Mouse (Mus musculus) C2C12 (cell line): Measurements from ENCODE around the gene Osmr. TPM values are rescaled to one million over a fixed set of nuclear protein-coding genes. Genes with fewer than 3 reads are reported as not detected.

Experiments used
- H3K27me3 ChIP-seq: one replicate; pipeline ENCODE4 v1.6.1; 2011; ENCODE audit not compliant: control insufficient read depth, insufficient read depth, insufficient read length
- H3K36me3 ChIP-seq: one replicate; pipeline ENCODE4 v1.6.1; 2011; ENCODE audit not compliant: control insufficient read depth, insufficient read depth
- H3K4me3 ChIP-seq: one replicate; pipeline ENCODE4 v1.5.1; 2011; ENCODE audit warnings: mild to moderate bottlenecking, control low read depth; ENCODE audit not compliant: poor library complexity, insufficient read depth, severe bottlenecking
- H3K79me2 ChIP-seq: one replicate; pipeline ENCODE4 v1.6.1; 2011; ENCODE audit not compliant: control insufficient read depth, insufficient read depth
- H3K79me3 ChIP-seq: one replicate; pipeline ENCODE4 v1.6.1; 2011; ENCODE audit warnings: low read depth, control low read depth
- H3ac ChIP-seq: one replicate; pipeline ENCODE3; 2011; ENCODE audit warnings: low read depth; ENCODE audit not compliant: control insufficient read depth, insufficient read length
- CEBPB ChIP-seq: IDR thresholded peaks from one replicate; pipeline ENCODE4 v1.6.1; 2011; ENCODE audit warnings: low read depth, mild to moderate bottlenecking, control low read depth, moderate library complexity
- CTCF ChIP-seq: IDR thresholded peaks from one replicate; pipeline ENCODE4 v1.5.1; 2011; ENCODE audit not compliant: control insufficient read depth, insufficient read depth, insufficient read length
- FOSL1 ChIP-seq: IDR thresholded peaks from one replicate; pipeline ENCODE4 v1.8.0; 2011; ENCODE audit warnings: mild to moderate bottlenecking, low read length; ENCODE audit not compliant: poor library complexity, insufficient read depth, severe bottlenecking
- MAX ChIP-seq: IDR thresholded peaks from one replicate; pipeline ENCODE4 v1.6.1; 2011; ENCODE audit warnings: mild to moderate bottlenecking, control low read depth
- MYOD1 ChIP-seq: IDR thresholded peaks from one replicate; pipeline ENCODE4 v1.6.1; 2011; ENCODE audit warnings: low read depth; ENCODE audit not compliant: control insufficient read depth, insufficient read length
- MYOG ChIP-seq: IDR thresholded peaks from one replicate; pipeline ENCODE4 v1.6.1; 2011; ENCODE audit not compliant: control insufficient read depth, insufficient read length; ENCODE audit errors: extremely low read depth
- USF1 ChIP-seq: IDR thresholded peaks from one replicate; pipeline ENCODE4 v1.6.1; 2011; ENCODE audit warnings: low read depth, mild to moderate bottlenecking, control low read depth, moderate library complexity
- polyA plus RNA-seq: library from polyadenylated mRNA; unstranded; fragments of >200 nt; fragmentation: generic; extraction: Trizol; gene quantifications from one replicate; pipeline ENCODE4 v1.2.1, GENCODE M21; 2012; ENCODE audit warnings: missing spikeins

Gene Osmr
- polyA plus RNA-seq, 1 experiment, result 5.9 TPM

DNA sequence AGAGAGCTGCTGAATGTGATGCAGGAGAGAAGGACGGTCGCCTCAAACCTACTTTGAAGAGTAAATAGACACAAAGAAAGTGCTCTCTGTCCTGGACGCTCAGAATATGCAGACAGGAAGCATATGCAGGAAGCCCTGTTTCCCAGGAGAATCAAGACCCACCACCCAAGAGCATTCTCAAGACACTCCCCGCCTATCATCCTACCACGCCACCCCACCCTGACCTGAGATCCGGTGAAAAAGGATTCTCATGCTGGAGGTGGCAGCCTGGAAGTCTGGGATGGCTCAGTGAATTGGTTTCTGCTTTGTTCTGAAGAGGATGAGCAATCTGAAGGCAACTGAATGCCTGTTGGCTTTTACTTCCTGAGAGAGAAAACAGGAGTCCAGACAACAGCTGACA lies 26.5 kb upstream of the Osmr start:
- no peak overlapping the region for H3K4me3 ChIP-seq
- TF ChIP-seq CTCF, result no peak
- no peak for TF ChIP-seq MAX
- no peak for TF ChIP-seq CEBPB
- no peak for TF ChIP-seq USF1
- TF ChIP-seq MYOD1, result no peak
- no peak for TF ChIP-seq FOSL1
- TF ChIP-seq MYOG, result no peak

DNA sequence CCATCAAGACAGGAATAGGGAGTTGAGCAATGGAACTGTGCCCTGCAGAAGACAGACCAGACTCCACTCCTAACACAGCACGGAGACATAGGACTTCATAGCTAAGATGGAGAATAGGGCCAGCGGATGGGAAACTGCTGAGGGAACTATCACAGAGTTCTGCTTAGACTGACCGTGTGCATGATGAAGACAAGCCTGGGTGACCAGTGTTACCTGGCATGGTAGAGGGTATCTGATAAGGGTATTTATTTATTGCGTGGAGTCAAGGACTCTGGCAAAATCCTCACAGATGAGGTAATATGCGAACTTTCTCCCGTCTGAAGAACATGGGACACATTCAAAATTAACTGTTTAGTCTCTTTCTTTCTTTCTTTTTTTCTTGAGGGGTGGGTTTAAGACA lies 9.5 kb upstream of the Osmr start:
- H3K79me2 ChIP-seq, result no peaks in the 10 kb centered on the region
- H3K79me3 ChIP-seq, result no peaks in the 10 kb centered on the region
- TF ChIP-seq CEBPB (no peak), FOSL1 (no peak), MYOD1 (no peak), USF1 (no peak)

More for the DNA sequence above, 26.5 kb upstream of the Osmr start:
- H3K79me3 ChIP-seq, result no peaks in the 10 kb centered on the region
- H3K27me3 ChIP-seq, result no peaks in the 10 kb centered on the region
- no peaks in the 10 kb centered on the region for H3K36me3 ChIP-seq
- H3K79me2 ChIP-seq, result no peaks in the 10 kb centered on the region
- no peak overlapping the region for H3ac ChIP-seq

DNA sequence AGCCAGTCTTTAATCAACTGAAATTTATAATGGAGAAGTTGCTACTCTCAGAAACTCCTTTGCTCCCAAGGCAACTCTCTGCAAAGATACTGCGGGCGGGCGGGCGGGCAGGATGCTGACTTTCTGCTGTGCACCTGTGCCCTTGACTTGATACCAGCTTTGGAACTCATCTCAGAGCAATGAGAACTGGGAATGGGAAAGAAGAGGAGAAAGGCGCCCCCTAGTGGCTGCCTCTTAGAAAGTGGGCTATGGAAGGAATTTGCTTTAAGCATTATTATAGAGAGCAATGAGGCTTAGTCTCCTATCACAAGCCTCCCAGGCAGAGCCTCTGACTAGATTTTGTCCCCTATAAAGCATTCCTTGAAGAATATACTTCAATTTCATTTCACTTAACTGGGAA lies 9.0 kb upstream of the Osmr start:
- Histone ChIP-seq H3K27me3 (no peaks in the 10 kb centered on the region), H3K79me3 (no peaks in the 10 kb centered on the region), H3ac (no peak overlapping the region), H3K79me2 (no peaks in the 10 kb centered on the region), H3K36me3 (no peaks in the 10 kb centered on the region), H3K4me3 (no peak overlapping the region)
- TF ChIP-seq CEBPB (no peak), USF1 (no peak), CTCF (peak; percentile 44), MYOG (no peak), MYOD1 (no peak)

More for the DNA sequence above, 9.5 kb upstream of the Osmr start:
- Histone ChIP-seq H3K27me3 (no peaks in the 10 kb centered on the region), H3K36me3 (no peaks in the 10 kb centered on the region), H3K4me3 (no peak overlapping the region), H3ac (no peak overlapping the region)

- TF ChIP-seq USF1 (no peak), MAX (no peak), MYOG (no peak), CEBPB (no peak), MYOD1 (no peak), CTCF (no peak), FOSL1 (no peak)
- Histone ChIP-seq H3K27me3 (no peaks in the 10 kb centered on the region), H3ac (no peak overlapping the region), H3K4me3 (no peak overlapping the region), H3K36me3 (no peaks in the 10 kb centered on the region), H3K79me2 (no peaks in the 10 kb centered on the region), H3K79me3 (no peaks in the 10 kb centered on the region)
Observed at GRCm38 (mm10) chr15:6883091-6883490, 8.3 kb upstream of the Osmr start.

- no peak for TF ChIP-seq MYOD1
- TF ChIP-seq CTCF, result peak; percentile 17
- TF ChIP-seq USF1, result no peak
- H3K4me3 ChIP-seq, result no peak overlapping the region
- no peaks in the 10 kb centered on the region for H3K36me3 ChIP-seq
- H3K79me3 ChIP-seq, result no peaks in the 10 kb centered on the region
- H3K79me2 ChIP-seq, result no peaks in the 10 kb centered on the region
- no peaks in the 10 kb centered on the region for H3K27me3 ChIP-seq
- H3ac ChIP-seq, result no peak overlapping the region
Observed at GRCm38 (mm10) chr15:6882180-6882579, 7.4 kb upstream of the Osmr start.

DNA sequence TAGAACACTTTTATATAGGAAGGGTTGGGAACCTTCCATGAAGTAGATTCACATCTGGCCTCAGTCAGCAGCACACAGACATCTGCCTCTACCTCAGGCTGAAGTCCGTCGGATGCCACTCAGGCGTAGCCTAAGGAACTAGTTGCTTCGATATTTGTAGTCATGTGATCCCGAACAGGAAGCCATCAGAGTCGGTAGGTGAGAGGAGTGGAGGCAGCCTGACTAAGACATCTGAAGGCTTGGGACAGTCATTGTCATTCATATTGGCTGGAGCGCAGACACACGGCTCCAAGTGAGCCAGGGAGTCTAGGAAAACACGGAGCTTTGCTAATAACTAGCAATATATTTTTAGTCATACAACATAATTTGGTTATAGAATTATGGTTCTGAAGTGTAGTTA lies 6.4 kb upstream of the Osmr start:
- H3K4me3 ChIP-seq, result no peak overlapping the region
- TF ChIP-seq FOSL1 (no peak), MYOD1 (no peak), MAX (no peak), CEBPB (no peak)
- H3ac ChIP-seq, result no peak overlapping the region
- no peaks in the 10 kb centered on the region for H3K79me2 ChIP-seq
- H3K27me3 ChIP-seq, result no peaks in the 10 kb centered on the region
- no peaks in the 10 kb centered on the region for H3K36me3 ChIP-seq
- no peaks in the 10 kb centered on the region for H3K79me3 ChIP-seq
